Mouse (Mus musculus) bone marrow, adult 2 months (tissue): Measurements from ENCODE around the gene Rhoj. TPM values are rescaled to one million over a fixed set of nuclear protein-coding genes. Genes with fewer than 3 reads are reported as not detected.
"Not testable (repeated sequence)": the region's sequence is repeated elsewhere in the genome, so short reads cannot be mapped to it uniquely, and the experiment has no call there.

ENCODE experiments used
- H3K27ac ChIP-seq: fragments of 200-500 bp; 2 replicates; pipeline ENCODE4 v1.5.1; 2012; ENCODE audit warnings: low read depth, mild to moderate bottlenecking, control low read depth, inconsistent platforms, low read length; ENCODE audit not compliant: control insufficient read depth, poor library complexity, insufficient read depth
- H3K4me1 ChIP-seq: fragments of 200-500 bp; 2 replicates; pipeline ENCODE4 v1.6.1; 2011; ENCODE audit warnings: low read length; ENCODE audit not compliant: control insufficient read depth, insufficient read depth
- H3K4me3 ChIP-seq: fragments of 200-500 bp; replicated peaks from 2 replicates; pipeline ENCODE3; 2011; ENCODE audit warnings: mild to moderate bottlenecking, low read depth, low read length, control low read depth; ENCODE audit not compliant: control insufficient read depth
- CTCF ChIP-seq: fragments of 200-500 bp; IDR thresholded peaks from 2 replicates; pipeline ENCODE4 v1.5.1; 2011; ENCODE audit warnings: low read length, control low read depth; ENCODE audit not compliant: control insufficient read depth, insufficient read depth
- POLR2A ChIP-seq: fragments of 200-500 bp; IDR thresholded peaks from 2 replicates; pipeline ENCODE4 v1.6.1; 2011; ENCODE audit warnings: low read depth, mild to moderate bottlenecking, control low read depth, low read length, borderline replicate concordance; ENCODE audit not compliant: control insufficient read depth
- WGBS: fragments of 180-500 bp; shearing (Covaris S2); methylation state at CpG from one replicate; pipeline ENCODE4 v1.1.7; 2018; 5-methylcytosine and 5-hydroxymethylcytosine counted together
- polyA plus RNA-seq: library from polyadenylated mRNA; stranded (reverse); fragments of >200 nt; gene quantifications from 2 replicates; pipeline ENCODE4 v1.2.4, GENCODE M21; 2011; ENCODE audit warnings: low replicate concordance; ENCODE audit not compliant: missing spikeins, insufficient read depth, insufficient read length

Rhoj gene
- polyA plus RNA-seq, 1 experiment: 6.4 TPM

GRCm38 (mm10) chr12:75321189-75321588, 13.1 kb downstream of the Rhoj start:
- no peak overlapping the region for H3K27ac ChIP-seq
- H3K4me1 ChIP-seq: no peaks in the 10 kb centered on the region
- 63% methylated on average over 4 of the region's 4 CpGs for WGBS
- TF ChIP-seq CTCF (no peak), POLR2A (no peak)
- H3K4me3 ChIP-seq: no peak overlapping the region

- no peaks in the 10 kb centered on the region for H3K4me1 ChIP-seq
- TF ChIP-seq POLR2A (no peak), CTCF (no peak)
- no peak overlapping the region for H3K27ac ChIP-seq
- 66% methylated on average over 2 of the region's 2 CpGs for WGBS
- no peak overlapping the region for H3K4me3 ChIP-seq
Observed at GRCm38 (mm10) chr12:75329188-75329587, 21.1 kb downstream of the Rhoj start.

- TF ChIP-seq CTCF: no peak
- TF ChIP-seq POLR2A: no peak
- Histone ChIP-seq H3K4me3 (no peak overlapping the region), H3K27ac (no peak overlapping the region), H3K4me1 (no peaks in the 10 kb centered on the region)
- 57% methylated on average over 3 of the region's 3 CpGs for WGBS
Observed at GRCm38 (mm10) chr12:75339894-75340293, 31.8 kb downstream of the Rhoj start.

GRCm38 (mm10) chr12:75340331-75340730, 32.2 kb downstream of the Rhoj start:
- no peak overlapping the region for H3K27ac ChIP-seq
- TF ChIP-seq POLR2A (no peak), CTCF (no peak)
- 90% methylated on average over 7 of the region's 7 CpGs for WGBS

GRCm38 (mm10) chr12:75348551-75348950, 40.4 kb downstream of the Rhoj start:
- Histone ChIP-seq H3K4me1 (no peaks in the 10 kb centered on the region), H3K27ac (no peak overlapping the region), H3K4me3 (no peak overlapping the region)
- WGBS: 77% methylated on average over 7 of the region's 7 CpGs
- TF ChIP-seq POLR2A (no peak), CTCF (no peak)

More at GRCm38 (mm10) chr12:75340331-75340730, 32.2 kb downstream of the Rhoj start:
- no peaks in the 10 kb centered on the region for H3K4me1 ChIP-seq
- no peak overlapping the region for H3K4me3 ChIP-seq

GRCm38 (mm10) chr12:75349537-75349936, 41.4 kb downstream of the Rhoj start:
- not testable (repeated sequence) for H3K27ac ChIP-seq, H3K4me3 ChIP-seq, H3K4me1 ChIP-seq
- WGBS: 81% methylated on average over 5 of the region's 5 CpGs

GRCm38 (mm10) chr12:75350750-75351149, 42.6 kb downstream of the Rhoj start:
- WGBS: 85% methylated on average over 5 of the region's 5 CpGs
- Histone ChIP-seq H3K4me3 (no peak overlapping the region), H3K27ac (no peak overlapping the region), H3K4me1 (no peaks in the 10 kb centered on the region)
- no peak for TF ChIP-seq CTCF
- no peak for TF ChIP-seq POLR2A

- TF ChIP-seq CTCF (no peak), POLR2A (no peak)
- Histone ChIP-seq H3K4me1 (no peaks in the 10 kb centered on the region), H3K4me3 (no peak overlapping the region), H3K27ac (no peak overlapping the region)
- WGBS: 83% methylated on average over 7 of the region's 7 CpGs
Observed at GRCm38 (mm10) chr12:75351846-75352245, 43.7 kb downstream of the Rhoj start.

- TF ChIP-seq POLR2A (no peak), CTCF (no peak)
Observed at GRCm38 (mm10) chr12:75352410-75352809, 44.3 kb downstream of the Rhoj start.

GRCm38 (mm10) chr12:75354354-75354753, 46.2 kb downstream of the Rhoj start:
- no peak overlapping the region for H3K4me3 ChIP-seq
- WGBS: 79% methylated on average over 7 of the region's 7 CpGs
- no peak for TF ChIP-seq CTCF
- no peaks in the 10 kb centered on the region for H3K4me1 ChIP-seq
- no peak overlapping the region for H3K27ac ChIP-seq

More at GRCm38 (mm10) chr12:75352410-75352809, 44.3 kb downstream of the Rhoj start:
- no peak overlapping the region for H3K27ac ChIP-seq
- WGBS: 67% methylated on average over 6 of the region's 6 CpGs
- no peak overlapping the region for H3K4me3 ChIP-seq
- H3K4me1 ChIP-seq: no peaks in the 10 kb centered on the region
